In genomic region chr3:121842306-121842860, GRCm38 (mm10) we compare ENCODE assay signal across 26 mouse cellular contexts. TPM values are rescaled to one million over a fixed set of nuclear protein-coding genes. Genes with fewer than 3 reads are reported as not detected.
DNase-seq lines count a peak whose midpoint lies in the region; ATAC-seq and TF ChIP-seq lines count a peak whose summit lies in the region.
"Had no signal": no experiment of that assay in that cellular context is flagged by ENCODE, and none has a peak within 500 bp of the region (broad histone marks: within the 10 kb centered on the region; RNA-seq: fewer than 3 reads in every experiment).

No protein-coding gene starts in this region.

- H3K36me3 ChIP-seq in lung, embryonic 14.5 days (ENCODE audit: insufficient read depth): no peaks in the 10 kb centered on the region
- no peaks in the 10 kb centered on the region for H3K36me3 ChIP-seq in intestine, embryonic 15.5 days
- H3K36me3 ChIP-seq in macrophage (ENCODE audit: inconsistent target): no peaks in the 10 kb centered on the region
- H3K36me3 ChIP-seq in liver, embryonic 11.5 days (ENCODE audit: control insufficient read depth, insufficient read depth, low read length): no peaks in the 10 kb centered on the region
- H3K36me3 ChIP-seq: embryonic facial prominence, embryonic 12.5 days; embryonic facial prominence, embryonic 15.5 days; G1E; heart, embryonic 10.5 days; heart, embryonic 13.5 days; hindbrain, embryonic 12.5 days; hindbrain, embryonic 15.5 days had no signal

- peaks cover 4% of the 10 kb centered on the region; the same call in 1 of the 2 replicates for H3K4me1 ChIP-seq in lung, embryonic 14.5 days (ENCODE audit: insufficient read depth)
- no peaks in the 10 kb centered on the region for H3K4me1 ChIP-seq in intestine, embryonic 15.5 days (replicated peaks)
- no peaks in the 10 kb centered on the region; the same call in 1 of the 2 replicates for H3K4me1 ChIP-seq in liver, embryonic 11.5 days (replicated peaks; ENCODE audit: control insufficient read depth, insufficient read depth, low read length)
- H3K4me1 ChIP-seq: embryonic facial prominence, embryonic 12.5 days; embryonic facial prominence, embryonic 15.5 days; heart, embryonic 13.5 days; hindbrain, embryonic 12.5 days; hindbrain, embryonic 15.5 days had no signal

- DNase-seq in lung, embryonic 14.5 days: peak; percentile 25
- DNase-seq in lung, postnatal 14 days: no peak
- no peak for DNase-seq in liver, embryonic 11.5 days (ENCODE audit: low spot score)
- DNase-seq in right cerebral cortex, postnatal 14 days: no peak
- no peak for DNase-seq in adrenal gland, postnatal 36 days
- DNase-seq: adrenal gland, adult 2 months; adrenal gland, postnatal 14 days; B cell, adult 2 months; cerebellum, adult 18-20 months; cerebellum, adult 9-10 months; cerebellum, postnatal 14 days; forebrain, postnatal 0 days; gastrocnemius, postnatal 25 days; heart, adult 2 months; heart, postnatal 14 days had no signal

- H3K27ac ChIP-seq in lung, embryonic 14.5 days (ENCODE audit: low read depth): no peak overlapping the region
- H3K27ac ChIP-seq in intestine, embryonic 15.5 days: no peak overlapping the region
- H3K27ac ChIP-seq in macrophage: peak overlapping the region; percentile 82
- H3K27ac ChIP-seq in liver, embryonic 11.5 days (ENCODE audit: low read depth, low read length): no peak overlapping the region
- H3K27ac ChIP-seq: embryonic facial prominence, embryonic 12.5 days; embryonic facial prominence, embryonic 15.5 days; heart, adult 2 months; heart, embryonic 10.5 days; heart, embryonic 13.5 days; hindbrain, embryonic 12.5 days; hindbrain, embryonic 15.5 days had no signal

- H3K79me2 ChIP-seq in macrophage (ENCODE audit: inconsistent target): no peaks in the 10 kb centered on the region

- no peaks in the 10 kb centered on the region for H3K27me3 ChIP-seq in lung, embryonic 14.5 days (ENCODE audit: insufficient read depth, low read length)
- H3K27me3 ChIP-seq in intestine, embryonic 15.5 days (replicated peaks): no peaks in the 10 kb centered on the region
- H3K27me3 ChIP-seq in liver, embryonic 11.5 days (replicated peaks; ENCODE audit: control insufficient read depth, insufficient read depth, low read length): no peaks in the 10 kb centered on the region
- H3K27me3 ChIP-seq: CH12.LX; embryonic facial prominence, embryonic 12.5 days; embryonic facial prominence, embryonic 15.5 days; heart, embryonic 13.5 days; hindbrain, embryonic 12.5 days; hindbrain, embryonic 15.5 days had no signal

- ATAC-seq in lung, embryonic 14.5 days (ENCODE audit: insufficient read depth): no peak
- ATAC-seq in intestine, embryonic 15.5 days: peak; percentile 83
- ATAC-seq in liver, embryonic 11.5 days (replicated peaks; ENCODE audit: low FRiP score): no peak
- ATAC-seq: forebrain, embryonic 14.5 days; forebrain, postnatal 0 days had no signal

- no peak for TF ChIP-seq CTCF in lung, embryonic 14.5 days (IDR thresholded peaks at IDR 0.05; ENCODE audit: low read depth)

- no peak overlapping the region for H3K4me3 ChIP-seq in lung, embryonic 14.5 days (ENCODE audit: low read depth, low read length)
- no peak overlapping the region for H3K4me3 ChIP-seq in intestine, embryonic 15.5 days (replicated peaks)
- no peak overlapping the region for H3K4me3 ChIP-seq in macrophage (ENCODE audit: inconsistent target)
- no peak overlapping the region for H3K4me3 ChIP-seq in liver, embryonic 11.5 days (ENCODE audit: low read depth, low read length)
- H3K4me3 ChIP-seq: embryonic facial prominence, embryonic 12.5 days; embryonic facial prominence, embryonic 15.5 days; heart, adult 2 months; heart, embryonic 10.5 days; heart, embryonic 13.5 days; hindbrain, embryonic 12.5 days; hindbrain, embryonic 15.5 days had no signal

- H3K4me2 ChIP-seq in lung, embryonic 14.5 days: no peak overlapping the region
- no peak overlapping the region for H3K4me2 ChIP-seq in intestine, embryonic 15.5 days (replicated peaks)
- no peak overlapping the region for H3K4me2 ChIP-seq in liver, embryonic 11.5 days
- H3K4me2 ChIP-seq: embryonic facial prominence, embryonic 12.5 days; embryonic facial prominence, embryonic 15.5 days; heart, embryonic 13.5 days; hindbrain, embryonic 12.5 days; hindbrain, embryonic 15.5 days had no signal

- H3K9ac ChIP-seq in lung, embryonic 14.5 days: no peak overlapping the region
- no peak overlapping the region for H3K9ac ChIP-seq in intestine, embryonic 15.5 days
- no peak overlapping the region for H3K9ac ChIP-seq in liver, embryonic 11.5 days (ENCODE audit: low read depth, low read length)
- H3K9ac ChIP-seq: embryonic facial prominence, embryonic 12.5 days; embryonic facial prominence, embryonic 15.5 days; forebrain, postnatal 0 days; heart, embryonic 13.5 days; hindbrain, embryonic 12.5 days; hindbrain, embryonic 15.5 days had no signal

- no peaks in the 10 kb centered on the region for H3K9me3 ChIP-seq in lung, embryonic 14.5 days (ENCODE audit: low read depth, low read length)
- H3K9me3 ChIP-seq in intestine, embryonic 15.5 days: no peaks in the 10 kb centered on the region
- no peaks in the 10 kb centered on the region for H3K9me3 ChIP-seq in liver, embryonic 11.5 days (ENCODE audit: control insufficient read depth, low read length)
- H3K9me3 ChIP-seq: embryonic facial prominence, embryonic 12.5 days; embryonic facial prominence, embryonic 15.5 days; G1E; heart, embryonic 10.5 days; hindbrain, embryonic 15.5 days had no signal

- 46% methylated on average over 7 of the region's 7 CpGs for WGBS in lung, embryonic 14.5 days
- 28% methylated on average over 7 of the region's 7 CpGs for WGBS in intestine, embryonic 15.5 days
- 57% methylated on average over 7 of the region's 7 CpGs for WGBS in macrophage (ENCODE audit: missing documents)
- WGBS in liver, embryonic 11.5 days: 54% methylated on average over 7 of the region's 7 CpGs

RNA-seq across cellular contexts. Expression of gene Abcd3, which starts 27.3 kb away (rescaled TPM):
- polyA plus RNA-seq in lung, embryonic 14.5 days (2014; fragmentation: Nextera tagmentation; extraction: Ambion mirVana): 78.0 and 78.7 TPM in 2 replicates
- polyA plus RNA-seq in intestine, embryonic 15.5 days (2015; fragmentation: Nextera tagmentation; extraction: Ambion mirVana): 59.4 and 61.7 TPM in 2 replicates
- 10 to 100 TPM; 12.7 to 70.7 (median 40.7) TPM for total RNA-seq in macrophage (2018; cell fraction: chromatin; rRNA removed)
- total RNA-seq in macrophage (2018; cell fraction: cytosol; rRNA removed): 10 to 100 TPM; 29.3 to 50.1 (median 44.0) TPM
- 10 to 100 TPM; 18.5 to 57.6 (median 32.7) TPM for total RNA-seq in macrophage (2018; cell fraction: nucleus; rRNA removed)
- 36.0 to 44.8 TPM (median 38.1 TPM) in 3 replicates for polyA plus RNA-seq in macrophage (2018)
- polyA plus RNA-seq in liver, embryonic 11.5 days (2014; fragmentation: Nextera tagmentation; extraction: Ambion mirVana): 41.5 and 49.1 TPM in 2 replicates
- total RNA-seq in adrenal gland, postnatal 36 days (2021): 100 to 1,000 TPM in 1 of 2 experiments, 10 to 100 TPM in 1; 82.6 to 109 TPM
